Mouse (Mus musculus) urinary bladder, postnatal 14 days (tissue): ENCODE measurements around the gene Vash1.
A peak's percentile ranks its signal among the peaks of the same experiment; 100 is the strongest.

ENCODE experiments used
- DNase-seq: peaks from one replicate; pipeline ENCODE4 v3.0.0; 2021; ENCODE audit warnings: low spot score

Gene Vash1

DNA sequence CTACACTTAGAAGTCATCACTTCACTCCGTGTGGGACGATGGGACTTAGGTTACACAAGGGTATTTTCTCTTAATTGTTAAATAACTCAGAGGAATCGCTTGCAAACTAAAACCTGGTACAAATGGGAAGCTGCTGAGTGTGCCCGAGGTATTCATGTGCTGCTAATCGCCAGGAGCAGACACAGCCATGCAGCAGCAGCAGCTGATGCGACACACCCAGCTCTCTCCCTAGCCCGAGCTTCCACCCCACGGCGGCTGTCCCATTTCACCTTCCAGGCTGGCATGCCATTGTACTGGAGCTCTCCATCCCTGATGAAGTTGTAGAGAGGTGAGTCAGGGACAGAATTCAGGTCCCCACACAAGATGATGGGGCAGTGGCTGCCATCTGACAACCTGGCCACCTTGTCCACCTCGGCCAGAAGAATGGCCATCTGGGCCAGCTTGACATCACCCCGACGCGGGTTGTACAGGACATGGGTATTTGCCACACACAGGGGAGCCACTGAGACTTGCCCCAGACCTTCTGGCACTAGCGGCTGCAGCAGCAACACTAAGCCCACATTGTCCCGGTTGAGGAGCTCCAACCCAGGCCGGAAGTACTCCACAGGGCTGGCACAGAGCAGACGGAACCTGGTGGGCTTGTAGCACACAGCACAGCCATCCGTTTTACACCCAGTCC, 41.6 kb downstream of the Vash1 start:
- no peak for DNase-seq

GRCm38 (mm10) chr12:86721453-86721852, 43.0 kb downstream of the Vash1 start:
- peak; percentile 10 for DNase-seq

- DNase-seq, result no peak
These were observed 45.8 kb downstream of the Vash1 start for GRCm38 (mm10) chr12:86724300-86724699.

DNA sequence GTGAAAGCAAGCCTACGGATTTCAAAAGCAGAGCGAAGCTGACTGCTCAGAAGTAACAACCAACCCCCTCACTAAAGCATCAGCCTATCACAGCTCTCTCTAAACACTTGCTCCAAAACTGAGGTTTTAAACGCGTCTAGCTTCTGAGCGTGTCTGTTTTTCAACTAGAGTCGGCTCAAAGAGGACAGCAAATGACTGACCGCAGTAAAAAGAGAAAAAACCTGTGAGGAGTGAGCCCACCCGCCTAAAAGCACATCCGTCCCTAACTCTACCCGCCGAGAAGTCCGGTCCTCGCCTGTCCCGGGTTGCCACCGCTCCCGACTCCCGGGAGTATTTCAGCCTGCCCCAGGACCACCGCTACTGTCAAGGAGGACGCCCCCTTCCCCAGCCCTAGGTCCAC, 47.2 kb downstream of the Vash1 start:
- DNase-seq, result no peak

DNA sequence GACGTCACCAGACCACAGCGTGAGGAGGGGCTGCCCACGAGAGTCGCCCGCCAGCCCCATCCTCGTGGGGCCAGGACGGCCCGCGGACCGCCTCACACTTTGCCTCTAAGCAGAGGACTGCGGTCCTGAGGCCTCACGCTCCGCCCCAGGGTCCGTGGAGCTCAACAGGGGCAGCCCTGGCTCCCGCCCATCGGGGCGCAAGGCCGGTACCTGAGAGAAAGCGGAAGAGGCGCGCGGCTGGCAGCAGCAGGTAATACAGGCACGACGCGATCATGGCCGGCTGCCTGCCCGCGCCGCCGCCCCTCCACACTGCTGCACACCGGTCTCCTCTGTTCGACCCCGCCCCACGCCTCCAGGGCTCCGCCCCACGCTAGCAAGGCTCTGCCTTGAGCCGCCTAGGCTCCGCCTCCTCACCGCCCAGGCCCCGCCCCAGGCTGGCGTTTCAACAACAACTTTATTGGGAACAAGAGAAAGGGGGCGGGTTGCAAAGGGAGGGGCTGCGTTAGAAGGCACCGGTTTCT, 47.7 kb downstream of the Vash1 start, which contains the start of gene Angel1:
Gene Angel1 (minus strand): TSS at position 341 of the 521 bp plus-strand sequence.
- DNase-seq, result peak; percentile 99

- no peak for DNase-seq
These were observed 55.9 kb downstream of the Vash1 start, which contains the start of gene Lrrc74a for GRCm38 (mm10) chr12:86734319-86734810. Lrrc74a (plus strand) TSS chr12:86734369.
